Mouse (Mus musculus): Measurements from ENCODE around the gene Iqub. TPM values are rescaled to one million over a fixed set of nuclear protein-coding genes. Genes with fewer than 3 reads are reported as not detected.

Gene Iqub
- polyA plus RNA-seq, 1 experiment from 2014 or later: 1.3 TPM

GRCm38 (mm10) chr6:24456097-24456496 lies 58.8 kb downstream of the Iqub start:
- WGBS: 52% methylated on average over 7 of the region's 7 CpGs
- Histone ChIP-seq H3K4me3 (replicated peaks) (no peak overlapping the region), H3K27me3 (replicated peaks) (no peaks in the 10 kb centered on the region), H3K4me1 (no peaks in the 10 kb centered on the region), H3K4me2 (no peak overlapping the region), H3K9ac (replicated peaks) (no peak overlapping the region), H3K36me3 (no peaks in the 10 kb centered on the region), H3K9me3 (replicated peaks) (no peaks in the 10 kb centered on the region), H3K27ac (replicated peaks) (no peak overlapping the region)
- no peak for ATAC-seq (ENCODE audit: low FRiP score)

- Histone ChIP-seq H3K27ac (replicated peaks) (no peak overlapping the region), H3K4me2 (no peak overlapping the region), H3K27me3 (replicated peaks) (no peaks in the 10 kb centered on the region), H3K36me3 (no peaks in the 10 kb centered on the region), H3K4me3 (replicated peaks) (no peak overlapping the region), H3K4me1 (no peaks in the 10 kb centered on the region), H3K9me3 (replicated peaks) (no peaks in the 10 kb centered on the region), H3K9ac (replicated peaks) (no peak overlapping the region)
- no peak for ATAC-seq (ENCODE audit: low FRiP score)
- WGBS: 79% methylated on average over 22 of the region's 22 CpGs
These were observed 63.6 kb downstream of the Iqub start for GRCm38 (mm10) chr6:24451026-24451821.

DNA sequence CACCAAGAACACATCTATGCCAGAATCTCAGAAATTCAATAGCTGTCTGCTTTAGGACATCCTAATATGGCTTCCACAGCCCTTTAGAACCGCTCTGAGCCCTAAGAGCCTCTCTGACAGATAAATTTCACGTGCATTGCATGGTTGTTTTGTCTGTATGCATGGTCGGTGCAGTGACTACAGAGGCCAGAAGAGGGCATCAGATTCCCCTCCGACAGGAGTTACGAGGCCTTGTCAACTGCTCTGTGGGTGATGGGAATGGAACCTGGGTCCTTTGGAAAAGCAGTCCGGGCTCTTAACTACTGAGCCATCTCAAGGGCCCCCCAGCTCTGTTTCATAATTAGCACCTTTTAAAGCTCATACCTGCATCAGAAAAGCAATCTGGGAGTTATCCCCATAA lies 64.6 kb downstream of the Iqub start:
- Histone ChIP-seq H3K9ac (replicated peaks) (no peak overlapping the region), H3K4me1 (no peaks in the 10 kb centered on the region), H3K36me3 (no peaks in the 10 kb centered on the region), H3K9me3 (replicated peaks) (no peaks in the 10 kb centered on the region), H3K27ac (replicated peaks) (no peak overlapping the region), H3K4me3 (replicated peaks) (no peak overlapping the region), H3K4me2 (no peak overlapping the region), H3K27me3 (replicated peaks) (no peaks in the 10 kb centered on the region)
- ATAC-seq (ENCODE audit: low FRiP score): no peak
- 91% methylated on average over 6 of the region's 6 CpGs for WGBS

GRCm38 (mm10) chr6:24416056-24416455 lies 98.8 kb downstream of the Iqub start:
- Histone ChIP-seq H3K9me3 (replicated peaks) (no peaks in the 10 kb centered on the region), H3K4me2 (no peak overlapping the region), H3K4me1 (no peaks in the 10 kb centered on the region), H3K27me3 (replicated peaks) (no peaks in the 10 kb centered on the region), H3K27ac (replicated peaks) (no peak overlapping the region), H3K9ac (replicated peaks) (no peak overlapping the region), H3K36me3 (no peaks in the 10 kb centered on the region), H3K4me3 (replicated peaks) (no peak overlapping the region)
- WGBS: 76% methylated on average over 11 of the region's 11 CpGs
- no peak for ATAC-seq (ENCODE audit: low FRiP score)

- Histone ChIP-seq H3K27ac (replicated peaks) (no peak overlapping the region), H3K36me3 (no peaks in the 10 kb centered on the region), H3K4me1 (no peaks in the 10 kb centered on the region), H3K27me3 (replicated peaks) (no peaks in the 10 kb centered on the region), H3K4me3 (replicated peaks) (no peak overlapping the region), H3K9ac (replicated peaks) (no peak overlapping the region), H3K9me3 (replicated peaks) (no peaks in the 10 kb centered on the region), H3K4me2 (no peak overlapping the region)
- 80% methylated on average over 1 of the region's 1 CpGs for WGBS
- no peak for ATAC-seq (ENCODE audit: low FRiP score)
These were observed 99.4 kb downstream of the Iqub start for GRCm38 (mm10) chr6:24415500-24415899.

- WGBS: 57% methylated on average over 11 of the region's 11 CpGs
- Histone ChIP-seq H3K4me2 (no peak overlapping the region), H3K27ac (replicated peaks) (no peak overlapping the region), H3K27me3 (replicated peaks) (no peaks in the 10 kb centered on the region), H3K9ac (replicated peaks) (no peak overlapping the region), H3K4me3 (replicated peaks) (no peak overlapping the region), H3K9me3 (replicated peaks) (no peaks in the 10 kb centered on the region), H3K4me1 (0 out of 2 replicates have a peak, but pooled peaks cover 5% of the 10 kb centered on the region), H3K36me3 (no peaks in the 10 kb centered on the region)
- no peak for ATAC-seq (ENCODE audit: low FRiP score)
These were observed 106.1 kb downstream of the Iqub start for GRCm38 (mm10) chr6:24408573-24409427.

- H3K27ac ChIP-seq (replicated peaks): no peak overlapping the region
- 77% methylated on average over 3 of the region's 3 CpGs for WGBS
- no peak overlapping the region for H3K9ac ChIP-seq (replicated peaks)
- no peaks in the 10 kb centered on the region for H3K36me3 ChIP-seq
- no peaks in the 10 kb centered on the region for H3K27me3 ChIP-seq (replicated peaks)
- no peaks in the 10 kb centered on the region for H3K9me3 ChIP-seq (replicated peaks)
- H3K4me2 ChIP-seq: no peak overlapping the region
- 0 out of 2 replicates have a peak, but pooled peaks cover 5% of the 10 kb centered on the region for H3K4me1 ChIP-seq
- H3K4me3 ChIP-seq (replicated peaks): no peak overlapping the region
- no peak for ATAC-seq (ENCODE audit: low FRiP score)
These were observed 107.1 kb downstream of the Iqub start for GRCm38 (mm10) chr6:24407743-24408142.

DNA sequence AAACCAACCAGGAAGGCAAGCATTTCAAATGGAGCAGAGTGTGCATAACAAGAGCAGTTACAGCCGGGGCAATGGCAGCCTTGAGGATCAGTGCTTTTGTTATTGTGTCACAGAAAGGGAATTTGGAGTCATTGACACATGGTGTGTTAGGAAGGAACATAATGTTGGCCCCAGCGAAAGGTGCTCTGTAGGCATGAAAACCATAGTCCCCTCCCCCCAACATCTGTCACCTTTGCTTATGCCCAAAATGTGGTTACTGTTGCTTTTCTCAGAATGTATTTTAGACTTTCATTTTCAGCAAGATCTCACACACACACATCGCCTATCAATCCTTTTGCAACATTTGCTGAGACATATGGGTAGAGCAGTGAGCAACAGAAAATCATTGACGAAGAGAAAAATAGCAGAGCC lies 117.6 kb downstream of the Iqub start:
- 90% methylated on average over 4 of the region's 4 CpGs for WGBS
- ATAC-seq (ENCODE audit: low FRiP score): no peak
- no peak overlapping the region for H3K4me2 ChIP-seq

More for the DNA sequence above, 117.6 kb downstream of the Iqub start:
- H3K9me3 ChIP-seq (replicated peaks): no peaks in the 10 kb centered on the region
- H3K4me1 ChIP-seq: no peaks in the 10 kb centered on the region
- no peaks in the 10 kb centered on the region for H3K36me3 ChIP-seq
- no peak overlapping the region for H3K9ac ChIP-seq (replicated peaks)
- no peak overlapping the region for H3K27ac ChIP-seq (replicated peaks)
- no peaks in the 10 kb centered on the region for H3K27me3 ChIP-seq (replicated peaks)
- no peak overlapping the region for H3K4me3 ChIP-seq (replicated peaks)

Other genes with a start within 250 kb of the Iqub start
- gene Ndufa5, start 12.9 kb upstream of the Iqub start, polyA plus RNA-seq (2015; fragmentation: Nextera tagmentation; extraction: Ambion mirVana): 456 and 542 TPM in 2 replicates
- gene Asb15, start 13.1 kb upstream of the Iqub start, polyA plus RNA-seq (2015; fragmentation: Nextera tagmentation; extraction: Ambion mirVana): not detected in 2 replicates
- gene Lmod2, start 82.7 kb upstream of the Iqub start, polyA plus RNA-seq (2015; fragmentation: Nextera tagmentation; extraction: Ambion mirVana): 0.32 TPM in 2 replicates
- gene Wasl, start 149.9 kb upstream of the Iqub start, polyA plus RNA-seq (2015; fragmentation: Nextera tagmentation; extraction: Ambion mirVana): 60.5 and 62.4 TPM in 2 replicates
- gene Hyal6, start 218.2 kb upstream of the Iqub start, polyA plus RNA-seq (2015; fragmentation: Nextera tagmentation; extraction: Ambion mirVana): not detected in 2 replicates
- not detected in 2 replicates for gene Hyal4, start 233.3 kb upstream of the Iqub start, polyA plus RNA-seq (2015; fragmentation: Nextera tagmentation; extraction: Ambion mirVana)